Mouse (Mus musculus): Measurements from ENCODE around the gene Stpg4.

DNA sequence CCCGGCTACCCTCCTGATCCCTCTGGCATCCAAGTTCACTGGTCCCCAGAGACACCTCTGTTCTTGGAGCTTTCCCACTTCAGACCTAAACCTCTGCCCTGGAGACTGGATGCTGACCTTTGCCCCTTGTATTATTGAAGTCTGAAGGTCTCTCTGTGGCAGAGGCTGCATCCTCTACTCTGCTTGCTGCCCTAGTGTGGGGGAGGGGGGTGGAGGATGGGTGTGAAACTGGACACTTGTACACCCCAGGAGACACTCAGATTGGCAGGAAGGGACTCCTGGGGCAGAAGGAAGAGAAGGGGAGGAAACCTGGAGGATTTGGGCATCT lies 74.7 kb downstream of the Stpg4 start:
- TF ChIP-seq CTCF (IDR thresholded peaks at IDR 0.05; ENCODE audit: low read depth, low read length): no peak
- TF ChIP-seq POLR2AphosphoS5 (IDR thresholded peaks at IDR 0.05; ENCODE audit: insufficient replicate concordance, low read depth, low read length): no peak
- no peak for TF ChIP-seq TAL1 (conservative IDR thresholded peaks at IDR 0.05; ENCODE audit: low read depth, low read length)
- no peak for TF ChIP-seq GATA2 (IDR thresholded peaks at IDR 0.05; ENCODE audit: borderline replicate concordance, low read depth, low read length)
- no peak for TF ChIP-seq GATA1 (IDR thresholded peaks at IDR 0.05; ENCODE audit: borderline replicate concordance, low read length)

Measured in G1E (cell line).